Mouse (Mus musculus): ENCODE results near the gene Slco4c1. TPM values are rescaled to one million over a fixed set of nuclear protein-coding genes. Genes with fewer than 3 reads are reported as not detected.

Gene Slco4c1
- polyA plus RNA-seq (2015; fragmentation: Nextera tagmentation; extraction: Ambion mirVana) = 1.4 and 1.5 TPM in 2 replicates

GRCm38 (mm10) chr1:96871528-96872360 is at the start of gene Slco4c1:
Gene Slco4c1 (minus strand): TSS chr1:96872171.
- ATAC-seq (ENCODE audit: low read depth) = peak; percentile 96
- peak within 1 kb of the TSS; percentile 56 for H3K4me3 ChIP-seq (ENCODE audit: low read depth, low read length)
- WGBS (ENCODE audit: insufficient replicate concordance) = under 1% methylated on average over 40 of the region's 40 CpGs
- no peaks in the 10 kb centered on the region for H3K27me3 ChIP-seq (ENCODE audit: control insufficient read depth, insufficient read depth, low read depth, low read length)
- no peak within 1 kb of the TSS for H3K27ac ChIP-seq (ENCODE audit: low read length)
- H3K9me3 ChIP-seq (replicated peaks; ENCODE audit: control insufficient read depth, low read length) = no peaks in the 10 kb centered on the region
- no peaks in the 10 kb centered on the region for H3K4me1 ChIP-seq (ENCODE audit: control insufficient read depth, low read depth, low read length)
- H3K4me2 ChIP-seq (ENCODE audit: low read depth, low read length) = peak within 1 kb of the TSS; percentile 58
- H3K36me3 ChIP-seq (ENCODE audit: control insufficient read depth, insufficient read depth) = no peaks in the 10 kb centered on the region
- H3K9ac ChIP-seq (ENCODE audit: low read depth, low read length) = peak within 1 kb of the TSS; percentile 25

DNA sequence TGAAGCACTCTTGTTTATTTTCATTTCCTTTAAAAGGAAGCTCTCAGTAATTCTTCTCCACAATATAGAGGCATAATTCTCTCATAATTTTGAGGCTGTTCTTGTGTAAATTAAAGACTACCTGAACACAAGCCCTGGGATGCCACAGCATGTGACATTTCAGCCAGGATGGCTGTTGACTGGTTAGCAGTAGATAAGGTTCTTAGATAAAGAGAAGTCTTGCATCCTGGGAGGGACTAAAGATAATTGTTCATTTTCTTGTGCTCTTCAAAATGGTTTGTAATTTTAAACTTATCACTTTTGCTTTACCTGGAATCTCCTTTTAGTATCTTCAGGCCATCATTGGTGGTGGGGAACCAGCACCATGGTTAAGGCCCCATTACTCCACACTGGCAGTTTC is 45.4 kb upstream of the Slco4c1 start:
- Histone ChIP-seq H3K9ac (ENCODE audit: low read depth, low read length) (no peak overlapping the region), H3K4me3 (ENCODE audit: low read depth, low read length) (no peak overlapping the region)
- ATAC-seq (ENCODE audit: low read depth) = no peak

GRCm38 (mm10) chr1:96883788-96884187 is 11.8 kb upstream of the Slco4c1 start:
- Histone ChIP-seq H3K4me3 (ENCODE audit: low read depth, low read length) (no peak overlapping the region), H3K4me1 (ENCODE audit: control insufficient read depth, low read depth, low read length) (no peaks in the 10 kb centered on the region), H3K27me3 (ENCODE audit: control insufficient read depth, insufficient read depth, low read depth, low read length) (no peaks in the 10 kb centered on the region), H3K27ac (ENCODE audit: low read length) (no peak overlapping the region), H3K4me2 (ENCODE audit: low read depth, low read length) (no peak overlapping the region), H3K9ac (ENCODE audit: low read depth, low read length) (no peak overlapping the region), H3K36me3 (ENCODE audit: control insufficient read depth, insufficient read depth) (no peaks in the 10 kb centered on the region), H3K9me3 (replicated peaks; ENCODE audit: control insufficient read depth, low read length) (no peaks in the 10 kb centered on the region)
- peak; percentile 64 for ATAC-seq (ENCODE audit: low read depth)

More for the DNA sequence above, 45.4 kb upstream of the Slco4c1 start:
- Histone ChIP-seq H3K4me1 (ENCODE audit: control insufficient read depth, low read depth, low read length) (no peaks in the 10 kb centered on the region), H3K9me3 (replicated peaks; ENCODE audit: control insufficient read depth, low read length) (no peaks in the 10 kb centered on the region), H3K36me3 (ENCODE audit: control insufficient read depth, insufficient read depth) (no peaks in the 10 kb centered on the region), H3K27me3 (ENCODE audit: control insufficient read depth, insufficient read depth, low read depth, low read length) (no peaks in the 10 kb centered on the region), H3K27ac (ENCODE audit: low read length) (no peak overlapping the region), H3K4me2 (ENCODE audit: low read depth, low read length) (no peak overlapping the region)

DNA sequence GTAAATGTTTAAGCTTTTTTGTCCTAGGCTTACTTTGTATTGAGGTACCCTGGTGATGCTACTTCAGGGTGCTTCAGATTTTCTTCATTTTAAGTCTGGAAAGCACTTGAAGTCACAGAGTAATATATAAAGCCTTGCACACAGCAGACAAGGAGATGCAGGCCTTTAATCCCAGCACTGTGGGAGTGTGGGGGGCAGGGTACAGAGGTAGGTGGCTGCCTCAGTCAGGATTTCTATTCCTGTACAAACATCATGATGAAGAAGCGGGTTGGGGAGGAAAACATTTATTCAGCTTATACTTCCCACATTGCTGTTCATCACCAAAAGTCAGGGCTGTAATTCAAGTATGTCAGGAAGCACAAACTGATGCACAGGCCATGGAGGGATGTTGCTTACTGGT is 6.6 kb upstream of the Slco4c1 start:
- 45% methylated on average over 1 of the region's 1 CpGs for WGBS (ENCODE audit: insufficient replicate concordance)
- Histone ChIP-seq H3K27me3 (ENCODE audit: control insufficient read depth, insufficient read depth, low read depth, low read length) (no peaks in the 10 kb centered on the region), H3K4me3 (ENCODE audit: low read depth, low read length) (no peak overlapping the region), H3K4me2 (ENCODE audit: low read depth, low read length) (no peak overlapping the region), H3K9ac (ENCODE audit: low read depth, low read length) (no peak overlapping the region), H3K27ac (ENCODE audit: low read length) (no peak overlapping the region), H3K9me3 (replicated peaks; ENCODE audit: control insufficient read depth, low read length) (no peaks in the 10 kb centered on the region), H3K36me3 (ENCODE audit: control insufficient read depth, insufficient read depth) (no peaks in the 10 kb centered on the region), H3K4me1 (ENCODE audit: control insufficient read depth, low read depth, low read length) (no peaks in the 10 kb centered on the region)
- no peak for ATAC-seq (ENCODE audit: low read depth)

DNA sequence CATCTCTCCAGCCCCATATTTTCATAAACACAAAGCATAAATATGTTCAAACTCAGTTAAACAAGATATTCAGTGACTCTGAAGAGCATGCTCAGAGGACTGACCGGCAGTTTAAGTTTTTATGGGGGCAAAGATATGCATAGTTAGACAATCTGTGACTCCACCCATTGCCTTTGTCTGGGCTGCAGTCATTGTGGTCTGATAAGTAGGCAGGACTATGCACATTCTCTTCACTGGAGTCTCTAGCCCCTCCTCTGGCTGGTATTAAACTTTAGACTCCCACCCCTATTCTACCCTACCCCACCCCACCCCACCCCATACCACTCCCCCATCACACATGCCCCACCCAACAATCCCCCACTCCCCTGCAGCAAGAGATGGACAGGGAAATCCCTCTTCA is 4.1 kb upstream of the Slco4c1 start:
- H3K4me3 ChIP-seq (ENCODE audit: low read depth, low read length) = no peak overlapping the region
- H3K9ac ChIP-seq (ENCODE audit: low read depth, low read length) = no peak overlapping the region
- H3K9me3 ChIP-seq (replicated peaks; ENCODE audit: control insufficient read depth, low read length) = no peaks in the 10 kb centered on the region
- no peaks in the 10 kb centered on the region for H3K27me3 ChIP-seq (ENCODE audit: control insufficient read depth, insufficient read depth, low read depth, low read length)
- H3K4me1 ChIP-seq (ENCODE audit: control insufficient read depth, low read depth, low read length) = no peaks in the 10 kb centered on the region
- H3K36me3 ChIP-seq (ENCODE audit: control insufficient read depth, insufficient read depth) = no peaks in the 10 kb centered on the region
- WGBS (ENCODE audit: insufficient replicate concordance) = 48% methylated on average over 1 of the region's 1 CpGs
- no peak overlapping the region for H3K27ac ChIP-seq (ENCODE audit: low read length)
- H3K4me2 ChIP-seq (ENCODE audit: low read depth, low read length) = no peak overlapping the region
- no peak for ATAC-seq (ENCODE audit: low read depth)

- Histone ChIP-seq H3K4me2 (ENCODE audit: low read depth, low read length) (no peak overlapping the region), H3K27me3 (ENCODE audit: control insufficient read depth, insufficient read depth, low read depth, low read length) (no peaks in the 10 kb centered on the region), H3K36me3 (ENCODE audit: control insufficient read depth, insufficient read depth) (no peaks in the 10 kb centered on the region), H3K4me1 (ENCODE audit: control insufficient read depth, low read depth, low read length) (no peaks in the 10 kb centered on the region), H3K9ac (ENCODE audit: low read depth, low read length) (no peak overlapping the region), H3K27ac (ENCODE audit: low read length) (no peak overlapping the region), H3K9me3 (replicated peaks; ENCODE audit: control insufficient read depth, low read length) (no peaks in the 10 kb centered on the region), H3K4me3 (ENCODE audit: low read depth, low read length) (no peak overlapping the region)
- 58% methylated on average over 1 of the region's 1 CpGs for WGBS (ENCODE audit: insufficient replicate concordance)
- ATAC-seq (ENCODE audit: low read depth) = no peak
Observed at GRCm38 (mm10) chr1:96874636-96875035, 2.7 kb upstream of the Slco4c1 start.

- H3K4me2 ChIP-seq (ENCODE audit: low read depth, low read length) = peak overlapping the region; percentile 58
- no peaks in the 10 kb centered on the region for H3K9me3 ChIP-seq (replicated peaks; ENCODE audit: control insufficient read depth, low read length)
- no peaks in the 10 kb centered on the region for H3K4me1 ChIP-seq (ENCODE audit: control insufficient read depth, low read depth, low read length)
- no peak overlapping the region for H3K9ac ChIP-seq (ENCODE audit: low read depth, low read length)
- no peaks in the 10 kb centered on the region for H3K36me3 ChIP-seq (ENCODE audit: control insufficient read depth, insufficient read depth)
- 2% methylated on average over 10 of the region's 10 CpGs for WGBS (ENCODE audit: insufficient replicate concordance)
- peak overlapping the region; percentile 56 for H3K4me3 ChIP-seq (ENCODE audit: low read depth, low read length)
- ATAC-seq (ENCODE audit: low read depth) = no peak
- H3K27ac ChIP-seq (ENCODE audit: low read length) = no peak overlapping the region
- H3K27me3 ChIP-seq (ENCODE audit: control insufficient read depth, insufficient read depth, low read depth, low read length) = no peaks in the 10 kb centered on the region
Observed at GRCm38 (mm10) chr1:96872361-96872693, 356 bp upstream of the Slco4c1 start.

- peak overlapping the region; percentile 56 for H3K4me3 ChIP-seq (ENCODE audit: low read depth, low read length)
- no peak overlapping the region for H3K27ac ChIP-seq (ENCODE audit: low read length)
- H3K9me3 ChIP-seq (replicated peaks; ENCODE audit: control insufficient read depth, low read length) = no peaks in the 10 kb centered on the region
- no peak overlapping the region for H3K4me2 ChIP-seq (ENCODE audit: low read depth, low read length)
- no peak for ATAC-seq (ENCODE audit: low read depth)
- no peaks in the 10 kb centered on the region for H3K4me1 ChIP-seq (ENCODE audit: control insufficient read depth, low read depth, low read length)
- H3K9ac ChIP-seq (ENCODE audit: low read depth, low read length) = no peak overlapping the region
- no peaks in the 10 kb centered on the region for H3K36me3 ChIP-seq (ENCODE audit: control insufficient read depth, insufficient read depth)
- WGBS (ENCODE audit: insufficient replicate concordance) = 7% methylated on average over 7 of the region's 7 CpGs
- no peaks in the 10 kb centered on the region for H3K27me3 ChIP-seq (ENCODE audit: control insufficient read depth, insufficient read depth, low read depth, low read length)
Observed at GRCm38 (mm10) chr1:96870764-96871307, 1.1 kb downstream of the Slco4c1 start.

- no peaks in the 10 kb centered on the region for H3K4me1 ChIP-seq (ENCODE audit: control insufficient read depth, low read depth, low read length)
- no peak overlapping the region for H3K9ac ChIP-seq (ENCODE audit: low read depth, low read length)
- 69% methylated on average over 1 of the region's 1 CpGs for WGBS (ENCODE audit: insufficient replicate concordance)
- no peaks in the 10 kb centered on the region for H3K9me3 ChIP-seq (replicated peaks; ENCODE audit: control insufficient read depth, low read length)
- H3K4me3 ChIP-seq (ENCODE audit: low read depth, low read length) = no peak overlapping the region
- H3K27ac ChIP-seq (ENCODE audit: low read length) = no peak overlapping the region
- H3K4me2 ChIP-seq (ENCODE audit: low read depth, low read length) = no peak overlapping the region
- H3K27me3 ChIP-seq (ENCODE audit: control insufficient read depth, insufficient read depth, low read depth, low read length) = no peaks in the 10 kb centered on the region
- no peaks in the 10 kb centered on the region for H3K36me3 ChIP-seq (ENCODE audit: control insufficient read depth, insufficient read depth)
- ATAC-seq (ENCODE audit: low read depth) = no peak
Observed at GRCm38 (mm10) chr1:96868722-96869121, 3.2 kb downstream of the Slco4c1 start.

All from liver, embryonic 16.5 days (tissue).